Mouse (Mus musculus) heart, embryonic 12.5 days (tissue): ENCODE measurements around the gene Kalrn. TPM values are rescaled to one million over a fixed set of nuclear protein-coding genes. Genes with fewer than 3 reads are reported as not detected.

Experiments
- ATAC-seq: fragments of 200-750 bp; cut with Nextera tagmentation; 2 replicates; pipeline ENCODE4 v1.8.0; 2017; ENCODE audit warnings: moderate TSS enrichment, moderate library complexity; ENCODE audit not compliant: insufficient number of reproducible peaks, low FRiP score
- H3K27ac ChIP-seq: fragments of 300-500 bp; sonication (generic); 2 replicates; pipeline ENCODE4 v1.5.1; 2016; ENCODE audit warnings: mild to moderate bottlenecking, moderate library complexity; ENCODE audit not compliant: poor library complexity, severe bottlenecking
- H3K27me3 ChIP-seq: fragments of 300-500 bp; sonication (generic); replicated peaks from 2 replicates; pipeline ENCODE4 v1.6.1; 2016; ENCODE audit warnings: mild to moderate bottlenecking, moderate library complexity
- H3K36me3 ChIP-seq: fragments of 300-500 bp; sonication (generic); 2 replicates; pipeline ENCODE4 v1.6.1; 2016; ENCODE audit warnings: mild to moderate bottlenecking, moderate library complexity
- H3K4me1 ChIP-seq: fragments of 300-500 bp; sonication (generic); replicated peaks from 2 replicates; pipeline ENCODE4 v1.6.1; 2016; ENCODE audit warnings: mild to moderate bottlenecking
- H3K4me2 ChIP-seq: fragments of 300-500 bp; sonication (generic); 2 replicates; pipeline ENCODE4 v1.6.1; 2016; ENCODE audit warnings: mild to moderate bottlenecking, moderate library complexity
- H3K4me3 ChIP-seq: fragments of 300-500 bp; sonication (generic); 2 replicates; pipeline ENCODE4 v1.5.1; 2016; ENCODE audit warnings: mild to moderate bottlenecking
- H3K9ac ChIP-seq: fragments of 300-500 bp; sonication (generic); 2 replicates; pipeline ENCODE4 v1.6.1; 2016; ENCODE audit warnings: mild to moderate bottlenecking, moderate library complexity
- H3K9me3 ChIP-seq: fragments of 300-500 bp; sonication (generic); replicated peaks from 2 replicates; pipeline ENCODE4 v1.6.1; 2016; ENCODE audit warnings: mild to moderate bottlenecking, moderate library complexity
- WGBS: fragments of 180-500 bp; shearing (Covaris S2); methylation state at CpG from one replicate; pipeline ENCODE4 v1.1.7; 2016; 5-methylcytosine and 5-hydroxymethylcytosine counted together
- polyA plus RNA-seq: library from polyadenylated mRNA; unstranded; fragments of >200 nt; fragmentation: Nextera tagmentation; extraction: Ambion mirVana; gene quantifications from 2 replicates; pipeline ENCODE4 v1.2.1, GENCODE M21; 2016

Kalrn gene
- polyA plus RNA-seq, 1 experiment from 2014 or later: 29.3 TPM

- H3K36me3 ChIP-seq: no peaks in the 10 kb centered on the region
- no peak for ATAC-seq
- H3K27me3 ChIP-seq: no peaks in the 10 kb centered on the region
- 93% methylated on average over 1 of the region's 1 CpGs for WGBS
- H3K9ac ChIP-seq: no peak overlapping the region
- H3K9me3 ChIP-seq: no peaks in the 10 kb centered on the region
- H3K27ac ChIP-seq: no peak overlapping the region; the same call in 1 of the 2 replicates
- H3K4me2 ChIP-seq: no peak overlapping the region
- H3K4me1 ChIP-seq: peaks cover 31% of the 10 kb centered on the region
- no peak overlapping the region for H3K4me3 ChIP-seq
Measured at GRCm38 (mm10) chr16:34267751-34268150, 305.6 kb downstream of the Kalrn start.

GRCm38 (mm10) chr16:34264671-34265070, 308.7 kb downstream of the Kalrn start:
- H3K9me3 ChIP-seq: no peaks in the 10 kb centered on the region
- no peak overlapping the region for H3K4me3 ChIP-seq
- H3K36me3 ChIP-seq: peaks cover 1% of the 10 kb centered on the region; the same call in 1 of the 2 replicates
- H3K9ac ChIP-seq: no peak overlapping the region
- peaks cover 37% of the 10 kb centered on the region for H3K4me1 ChIP-seq
- H3K27me3 ChIP-seq: no peaks in the 10 kb centered on the region
- 85% methylated on average over 3 of the region's 3 CpGs for WGBS
- no peak overlapping the region for H3K27ac ChIP-seq
- ATAC-seq: no peak
- no peak overlapping the region for H3K4me2 ChIP-seq

GRCm38 (mm10) chr16:34262731-34263460, 310.4 kb downstream of the Kalrn start:
- H3K4me3 ChIP-seq: peak overlapping the region; percentile 39
- H3K4me1 ChIP-seq: peaks cover 28% of the 10 kb centered on the region
- no peaks in the 10 kb centered on the region for H3K9me3 ChIP-seq
- H3K27me3 ChIP-seq: no peaks in the 10 kb centered on the region
- H3K27ac ChIP-seq: peak overlapping the region; percentile 48
- H3K36me3 ChIP-seq: peaks cover 4% of the 10 kb centered on the region; the same call in 1 of the 2 replicates
- H3K9ac ChIP-seq: peak overlapping the region; percentile 53
- peak; percentile 62 for ATAC-seq
- peak overlapping the region; percentile 60 for H3K4me2 ChIP-seq
- WGBS: 36% methylated on average over 22 of the region's 22 CpGs

- Histone ChIP-seq H3K4me1 (peaks cover 29% of the 10 kb centered on the region), H3K27ac (peak overlapping the region; percentile 35; the same call in 1 of the 2 replicates), H3K9me3 (no peaks in the 10 kb centered on the region), H3K36me3 (peaks cover 4% of the 10 kb centered on the region; the same call in 1 of the 2 replicates), H3K4me3 (peak overlapping the region; percentile 39), H3K9ac (no peak overlapping the region; the same call in 1 of the 2 replicates), H3K4me2 (peak overlapping the region; percentile 60), H3K27me3 (no peaks in the 10 kb centered on the region)
- WGBS: 35% methylated on average over 10 of the region's 10 CpGs
- ATAC-seq: no peak
Measured at GRCm38 (mm10) chr16:34260971-34261924, 312.1 kb downstream of the Kalrn start.

- 27% methylated on average over 2 of the region's 2 CpGs for WGBS
- H3K4me2 ChIP-seq: no peak overlapping the region
- no peaks in the 10 kb centered on the region for H3K27me3 ChIP-seq
- ATAC-seq: no peak
- no peak overlapping the region; the same call in 1 of the 2 replicates for H3K27ac ChIP-seq
- H3K36me3 ChIP-seq: peaks cover 40% of the 10 kb centered on the region
- no peak overlapping the region for H3K9ac ChIP-seq
- no peaks in the 10 kb centered on the region for H3K9me3 ChIP-seq
- peaks cover 27% of the 10 kb centered on the region for H3K4me1 ChIP-seq
- no peak overlapping the region for H3K4me3 ChIP-seq
Measured at GRCm38 (mm10) chr16:34254646-34255022, 318.7 kb downstream of the Kalrn start.

- H3K27me3 ChIP-seq: no peaks in the 10 kb centered on the region
- H3K4me2 ChIP-seq: no peak overlapping the region
- no peak overlapping the region for H3K9ac ChIP-seq
- peaks cover 27% of the 10 kb centered on the region for H3K4me1 ChIP-seq
- H3K36me3 ChIP-seq: peaks cover 40% of the 10 kb centered on the region
- peaks cover under 1% of the 10 kb centered on the region; the same call in 1 of the 2 replicates for H3K9me3 ChIP-seq
- 56% methylated on average over 4 of the region's 4 CpGs for WGBS
- no peak for ATAC-seq
- no peak overlapping the region for H3K27ac ChIP-seq
- no peak overlapping the region for H3K4me3 ChIP-seq
Measured at GRCm38 (mm10) chr16:34254002-34254645, 319.2 kb downstream of the Kalrn start.

- no peak overlapping the region for H3K4me3 ChIP-seq
- peaks cover 3% of the 10 kb centered on the region; the same call in 1 of the 2 replicates for H3K9me3 ChIP-seq
- no peak for ATAC-seq
- no peaks in the 10 kb centered on the region for H3K27me3 ChIP-seq
- H3K36me3 ChIP-seq: peaks cover 42% of the 10 kb centered on the region
- H3K4me1 ChIP-seq: peaks cover 27% of the 10 kb centered on the region
- no peak overlapping the region for H3K4me2 ChIP-seq
- H3K27ac ChIP-seq: no peak overlapping the region
- no peak overlapping the region for H3K9ac ChIP-seq
- 93% methylated on average over 3 of the region's 3 CpGs for WGBS
Measured at GRCm38 (mm10) chr16:34252670-34253069, 320.7 kb downstream of the Kalrn start.

- Histone ChIP-seq H3K36me3 (peaks cover 36% of the 10 kb centered on the region), H3K27ac (peak overlapping the region; percentile 5; the same call in 1 of the 2 replicates)
Measured at GRCm38 (mm10) chr16:34248256-34248655, 325.1 kb downstream of the Kalrn start.

GRCm38 (mm10) chr16:34241936-34242729, 331.2 kb downstream of the Kalrn start:
- WGBS: 89% methylated on average over 16 of the region's 16 CpGs
- Histone ChIP-seq H3K4me2 (no peak overlapping the region), H3K4me3 (no peak overlapping the region), H3K4me1 (peaks cover 8% of the 10 kb centered on the region), H3K36me3 (peaks cover 32% of the 10 kb centered on the region), H3K27me3 (no peaks in the 10 kb centered on the region), H3K9ac (no peak overlapping the region), H3K9me3 (no peaks in the 10 kb centered on the region), H3K27ac (no peak overlapping the region)
- ATAC-seq: no peak

More at GRCm38 (mm10) chr16:34248256-34248655, 325.1 kb downstream of the Kalrn start:
- H3K4me3 ChIP-seq: no peak overlapping the region
- ATAC-seq: no peak
- no peak overlapping the region for H3K4me2 ChIP-seq
- H3K4me1 ChIP-seq: peaks cover 2% of the 10 kb centered on the region
- H3K9ac ChIP-seq: no peak overlapping the region
- WGBS: 58% methylated on average over 4 of the region's 4 CpGs
- peaks cover 3% of the 10 kb centered on the region; the same call in 1 of the 2 replicates for H3K9me3 ChIP-seq
- no peaks in the 10 kb centered on the region for H3K27me3 ChIP-seq

- no peaks in the 10 kb centered on the region for H3K9me3 ChIP-seq
- 74% methylated on average over 4 of the region's 4 CpGs for WGBS
- H3K27ac ChIP-seq: no peak overlapping the region
- H3K4me1 ChIP-seq: peaks cover 20% of the 10 kb centered on the region
- H3K4me3 ChIP-seq: no peak overlapping the region
- no peak overlapping the region for H3K9ac ChIP-seq
- peaks cover 34% of the 10 kb centered on the region for H3K36me3 ChIP-seq
- no peak for ATAC-seq
- no peak overlapping the region for H3K4me2 ChIP-seq
- no peaks in the 10 kb centered on the region for H3K27me3 ChIP-seq
Measured at GRCm38 (mm10) chr16:34239618-34240017, 333.7 kb downstream of the Kalrn start.
